Mouse (Mus musculus) right cerebral cortex, postnatal 4 days (tissue): ENCODE data around the gene Gpsm2.
"Not testable (repeated sequence)": the region's sequence is repeated elsewhere in the genome, so short reads cannot be mapped to it uniquely, and the experiment has no call there.

Experiments used
- DNase-seq: peaks from one replicate; pipeline ENCODE4 v3.0.0-alpha.2; 2022

The Gpsm2 gene

GRCm38 (mm10) chr3:108652866-108653642 is 69.1 kb downstream of the Gpsm2 start:
- DNase-seq, result no peak

- DNase-seq, result not testable (repeated sequence)
These were observed 74.4 kb downstream of the Gpsm2 start for GRCm38 (mm10) chr3:108647681-108648080.

- peak; percentile 28 for DNase-seq
These were observed 76.1 kb downstream of the Gpsm2 start for GRCm38 (mm10) chr3:108646036-108646435.

GRCm38 (mm10) chr3:108644856-108645255 is 77.3 kb downstream of the Gpsm2 start:
- no peak for DNase-seq

- no peak for DNase-seq
These were observed 81.1 kb downstream of the Gpsm2 start for GRCm38 (mm10) chr3:108640998-108641397.

- no peak for DNase-seq
These were observed 82.7 kb downstream of the Gpsm2 start for GRCm38 (mm10) chr3:108639412-108639811.

GRCm38 (mm10) chr3:108634761-108635160 is 87.3 kb downstream of the Gpsm2 start:
- DNase-seq, result no peak
